Mouse (Mus musculus): Measurements from ENCODE around the gene Mfsd2a. TPM values are rescaled to one million over a fixed set of nuclear protein-coding genes. Genes with fewer than 3 reads are reported as not detected.
A peak's percentile ranks its signal among the peaks of the same experiment; 100 is the strongest.

Gene Mfsd2a
- polyA plus RNA-seq, 1 experiment from 2014 or later = 0.64 TPM

GRCm38 (mm10) chr4:122956301-122956700, 4.7 kb downstream of the Mfsd2a start:
- Histone ChIP-seq H3K27ac (ENCODE audit: low read depth, low read length) (no peak overlapping the region), H3K9ac (ENCODE audit: low read depth, low read length) (no peak overlapping the region), H3K4me1 (replicated peaks; ENCODE audit: control insufficient read depth, insufficient read depth, low read length) (peaks cover 24% of the 10 kb centered on the region), H3K36me3 (ENCODE audit: control insufficient read depth, insufficient read depth, low read length) (no peaks in the 10 kb centered on the region), H3K27me3 (replicated peaks; ENCODE audit: control insufficient read depth, insufficient read depth, low read length) (peaks cover 28% of the 10 kb centered on the region), H3K9me3 (ENCODE audit: control insufficient read depth, low read length) (no peaks in the 10 kb centered on the region), H3K4me2 (no peak overlapping the region), H3K4me3 (ENCODE audit: low read depth, low read length) (no peak overlapping the region)
- DNase-seq (ENCODE audit: low spot score) = no peak
- WGBS = 75% methylated on average over 5 of the region's 6 CpGs
- ATAC-seq (replicated peaks; ENCODE audit: low FRiP score) = no peak

- Histone ChIP-seq H3K36me3 (ENCODE audit: control insufficient read depth, insufficient read depth, low read length) (no peaks in the 10 kb centered on the region), H3K4me1 (replicated peaks; ENCODE audit: control insufficient read depth, insufficient read depth, low read length) (peaks cover 18% of the 10 kb centered on the region), H3K9ac (ENCODE audit: low read depth, low read length) (peak overlapping the region; percentile 57), H3K4me3 (ENCODE audit: low read depth, low read length) (0 out of 2 replicates have a peak overlapping the region, but pooled peaks have one; percentile 22), H3K27me3 (replicated peaks; ENCODE audit: control insufficient read depth, insufficient read depth, low read length) (peaks cover 21% of the 10 kb centered on the region), H3K9me3 (ENCODE audit: control insufficient read depth, low read length) (no peaks in the 10 kb centered on the region), H3K27ac (ENCODE audit: low read depth, low read length) (no peak overlapping the region), H3K4me2 (peak overlapping the region; percentile 64)
- ATAC-seq (replicated peaks; ENCODE audit: low FRiP score) (peak; percentile 97), DNase-seq (ENCODE audit: low spot score) (peak; percentile 84)
- 11% methylated on average over 16 of the region's 17 CpGs for WGBS
Observed at GRCm38 (mm10) chr4:122955412-122956136, 5.4 kb downstream of the Mfsd2a start.

GRCm38 (mm10) chr4:122954680-122955411, 6.1 kb downstream of the Mfsd2a start:
- Histone ChIP-seq H3K4me2 (peak overlapping the region; percentile 64), H3K36me3 (ENCODE audit: control insufficient read depth, insufficient read depth, low read length) (no peaks in the 10 kb centered on the region), H3K27me3 (replicated peaks; ENCODE audit: control insufficient read depth, insufficient read depth, low read length) (peaks cover 14% of the 10 kb centered on the region), H3K4me1 (replicated peaks; ENCODE audit: control insufficient read depth, insufficient read depth, low read length) (peaks cover 12% of the 10 kb centered on the region), H3K4me3 (ENCODE audit: low read depth, low read length) (0 out of 2 replicates have a peak overlapping the region, but pooled peaks have one; percentile 4), H3K27ac (ENCODE audit: low read depth, low read length) (no peak overlapping the region), H3K9me3 (ENCODE audit: control insufficient read depth, low read length) (no peaks in the 10 kb centered on the region), H3K9ac (ENCODE audit: low read depth, low read length) (no peak overlapping the region; the same call in none of the 2 replicates)
- WGBS = 53% methylated on average over 5 of the region's 5 CpGs
- DNase-seq (ENCODE audit: low spot score) (no peak), ATAC-seq (replicated peaks; ENCODE audit: low FRiP score) (peak; percentile 45; the same call in 1 of the 2 replicates)

GRCm38 (mm10) chr4:122949096-122949495, 11.9 kb downstream of the Mfsd2a start:
- no peaks in the 10 kb centered on the region for H3K9me3 ChIP-seq (ENCODE audit: control insufficient read depth, low read length)
- H3K4me1 ChIP-seq (replicated peaks; ENCODE audit: control insufficient read depth, insufficient read depth, low read length) = no peaks in the 10 kb centered on the region
- no peak overlapping the region for H3K4me2 ChIP-seq
- 59% methylated on average over 8 of the region's 8 CpGs for WGBS
- H3K27ac ChIP-seq (ENCODE audit: low read depth, low read length) = no peak overlapping the region
- no peak overlapping the region for H3K4me3 ChIP-seq (ENCODE audit: low read depth, low read length)
- no peak overlapping the region for H3K9ac ChIP-seq (ENCODE audit: low read depth, low read length)
- no peak for ATAC-seq (replicated peaks; ENCODE audit: low FRiP score)
- no peaks in the 10 kb centered on the region for H3K36me3 ChIP-seq (ENCODE audit: control insufficient read depth, insufficient read depth, low read length)
- H3K27me3 ChIP-seq (replicated peaks; ENCODE audit: control insufficient read depth, insufficient read depth, low read length) = no peaks in the 10 kb centered on the region
- no peak for DNase-seq (ENCODE audit: low spot score)

GRCm38 (mm10) chr4:122947223-122947622, 13.8 kb downstream of the Mfsd2a start:
- WGBS = 72% methylated on average over 3 of the region's 3 CpGs
- Histone ChIP-seq H3K9ac (ENCODE audit: low read depth, low read length) (no peak overlapping the region), H3K36me3 (ENCODE audit: control insufficient read depth, insufficient read depth, low read length) (no peaks in the 10 kb centered on the region), H3K9me3 (ENCODE audit: control insufficient read depth, low read length) (no peaks in the 10 kb centered on the region), H3K27me3 (replicated peaks; ENCODE audit: control insufficient read depth, insufficient read depth, low read length) (no peaks in the 10 kb centered on the region), H3K4me1 (replicated peaks; ENCODE audit: control insufficient read depth, insufficient read depth, low read length) (no peaks in the 10 kb centered on the region), H3K4me2 (no peak overlapping the region), H3K4me3 (ENCODE audit: low read depth, low read length) (no peak overlapping the region), H3K27ac (ENCODE audit: low read depth, low read length) (no peak overlapping the region)
- DNase-seq (ENCODE audit: low spot score) = no peak
- no peak for ATAC-seq (replicated peaks; ENCODE audit: low FRiP score)

GRCm38 (mm10) chr4:122944408-122944807, 16.6 kb downstream of the Mfsd2a start:
- Histone ChIP-seq H3K9me3 (ENCODE audit: control insufficient read depth, low read length) (no peaks in the 10 kb centered on the region), H3K27ac (ENCODE audit: low read depth, low read length) (no peak overlapping the region), H3K4me1 (replicated peaks; ENCODE audit: control insufficient read depth, insufficient read depth, low read length) (no peaks in the 10 kb centered on the region), H3K27me3 (replicated peaks; ENCODE audit: control insufficient read depth, insufficient read depth, low read length) (no peaks in the 10 kb centered on the region), H3K4me3 (ENCODE audit: low read depth, low read length) (no peak overlapping the region), H3K36me3 (ENCODE audit: control insufficient read depth, insufficient read depth, low read length) (no peaks in the 10 kb centered on the region), H3K4me2 (no peak overlapping the region), H3K9ac (ENCODE audit: low read depth, low read length) (no peak overlapping the region)
- WGBS = 22% methylated on average over 4 of the region's 4 CpGs
- DNase-seq (ENCODE audit: low spot score) (no peak), ATAC-seq (replicated peaks; ENCODE audit: low FRiP score) (no peak)

- Histone ChIP-seq H3K27me3 (replicated peaks; ENCODE audit: control insufficient read depth, insufficient read depth, low read length) (no peaks in the 10 kb centered on the region), H3K4me1 (replicated peaks; ENCODE audit: control insufficient read depth, insufficient read depth, low read length) (no peaks in the 10 kb centered on the region), H3K9me3 (ENCODE audit: control insufficient read depth, low read length) (no peaks in the 10 kb centered on the region), H3K4me2 (no peak overlapping the region), H3K4me3 (ENCODE audit: low read depth, low read length) (no peak overlapping the region), H3K27ac (ENCODE audit: low read depth, low read length) (no peak overlapping the region), H3K36me3 (ENCODE audit: control insufficient read depth, insufficient read depth, low read length) (no peaks in the 10 kb centered on the region), H3K9ac (ENCODE audit: low read depth, low read length) (no peak overlapping the region)
- 60% methylated on average over 2 of the region's 2 CpGs for WGBS
- ATAC-seq (replicated peaks; ENCODE audit: low FRiP score) = no peak
- no peak for DNase-seq (ENCODE audit: low spot score)
Observed at GRCm38 (mm10) chr4:122939048-122939796, 21.8 kb downstream of the Mfsd2a start.

GRCm38 (mm10) chr4:122937489-122937888, 23.5 kb downstream of the Mfsd2a start:
- ATAC-seq (replicated peaks; ENCODE audit: low FRiP score) (no peak), DNase-seq (ENCODE audit: low spot score) (no peak)
- H3K9me3 ChIP-seq (ENCODE audit: control insufficient read depth, low read length) = no peaks in the 10 kb centered on the region
- H3K4me1 ChIP-seq (replicated peaks; ENCODE audit: control insufficient read depth, insufficient read depth, low read length) = no peaks in the 10 kb centered on the region
- no peak overlapping the region for H3K27ac ChIP-seq (ENCODE audit: low read depth, low read length)
- no peak overlapping the region for H3K4me3 ChIP-seq (ENCODE audit: low read depth, low read length)
- no peak overlapping the region for H3K9ac ChIP-seq (ENCODE audit: low read depth, low read length)
- 72% methylated on average over 3 of the region's 3 CpGs for WGBS
- H3K4me2 ChIP-seq = no peak overlapping the region
- no peaks in the 10 kb centered on the region for H3K36me3 ChIP-seq (ENCODE audit: control insufficient read depth, insufficient read depth, low read length)
- H3K27me3 ChIP-seq (replicated peaks; ENCODE audit: control insufficient read depth, insufficient read depth, low read length) = no peaks in the 10 kb centered on the region

Data from liver, embryonic 11.5 days (tissue).